Mouse (Mus musculus) liver, postnatal 0 days (tissue): Measurements from ENCODE around the gene Gm43552. TPM values are rescaled to one million over a fixed set of nuclear protein-coding genes. Genes with fewer than 3 reads are reported as not detected.

Experiments
- ATAC-seq: fragments of 200-750 bp; cut with Nextera tagmentation; 2 replicates; pipeline ENCODE4 v1.8.0; 2017; ENCODE audit warnings: mild to moderate bottlenecking, moderate library complexity
- DNase-seq: peaks from one replicate; pipeline ENCODE4 v3.0.0-alpha.2; 2016
- H3K27ac ChIP-seq: fragments of 300-500 bp; sonication (generic); 2 replicates; pipeline ENCODE4 v1.5.1; 2014; ENCODE audit warnings: antibody characterized with exemption, moderate library complexity, mild to moderate bottlenecking, low read depth
- H3K27me3 ChIP-seq: fragments of 300-500 bp; sonication (generic); 2 replicates; pipeline ENCODE4 v1.6.1; 2014; ENCODE audit warnings: low read length, control low read depth, mixed read lengths; ENCODE audit not compliant: insufficient read depth
- H3K36me3 ChIP-seq: fragments of 300-500 bp; sonication (generic); replicated peaks from 2 replicates; pipeline ENCODE4 v1.6.1; 2014; ENCODE audit warnings: mild to moderate bottlenecking, control low read depth, low read length, moderate library complexity, mixed read lengths; ENCODE audit not compliant: insufficient read depth
- H3K4me1 ChIP-seq: fragments of 300-500 bp; sonication (generic); 2 replicates; pipeline ENCODE4 v1.6.1; 2014; ENCODE audit warnings: antibody characterized with exemption, mild to moderate bottlenecking, control low read depth; ENCODE audit not compliant: insufficient read depth
- H3K4me2 ChIP-seq: fragments of 300-500 bp; sonication (generic); 2 replicates; pipeline ENCODE4 v1.6.1; 2014; ENCODE audit warnings: low read depth, mild to moderate bottlenecking, low read length, moderate library complexity, mixed read lengths
- H3K4me3 ChIP-seq: fragments of 300-500 bp; sonication (generic); 2 replicates; pipeline ENCODE4 v1.5.1; 2014; ENCODE audit warnings: low read depth, low read length
- H3K9ac ChIP-seq: fragments of 300-500 bp; sonication (generic); replicated peaks from 2 replicates; pipeline ENCODE4 v1.6.1; 2014; ENCODE audit warnings: mild to moderate bottlenecking, moderate library complexity
- H3K9me3 ChIP-seq: fragments of 300-500 bp; sonication (generic); 2 replicates; pipeline ENCODE4 v1.6.1; 2016; ENCODE audit warnings: mild to moderate bottlenecking, control low read depth, low read length, mixed read lengths
- CTCF ChIP-seq: sonication (generic); IDR thresholded peaks from 2 replicates; pipeline ENCODE4 v1.5.1; 2016; ENCODE audit warnings: antibody characterized with exemption, low read depth
- EP300 ChIP-seq: IDR thresholded peaks from 2 replicates; pipeline ENCODE4 v1.6.1; 2016; ENCODE audit warnings: antibody characterized with exemption, low read depth, mild to moderate bottlenecking
- WGBS: fragments of 180-500 bp; shearing (Covaris S2); extraction: QIAGEN DNeasy Blood & Tissue Kit; methylation state at CpG from one replicate; pipeline ENCODE4 v1.1.7; 2014; ENCODE audit not compliant: insufficient replicate concordance; 5-methylcytosine and 5-hydroxymethylcytosine counted together
- polyA plus RNA-seq: library from polyadenylated mRNA; unstranded; fragments of >200 nt; fragmentation: Nextera tagmentation; extraction: Ambion mirVana; gene quantifications from 2 replicates; pipeline ENCODE4 v1.2.1, GENCODE M21; 2015

Gm43552 gene
- polyA plus RNA-seq, 1 experiment from 2014 or later: not detected

DNA sequence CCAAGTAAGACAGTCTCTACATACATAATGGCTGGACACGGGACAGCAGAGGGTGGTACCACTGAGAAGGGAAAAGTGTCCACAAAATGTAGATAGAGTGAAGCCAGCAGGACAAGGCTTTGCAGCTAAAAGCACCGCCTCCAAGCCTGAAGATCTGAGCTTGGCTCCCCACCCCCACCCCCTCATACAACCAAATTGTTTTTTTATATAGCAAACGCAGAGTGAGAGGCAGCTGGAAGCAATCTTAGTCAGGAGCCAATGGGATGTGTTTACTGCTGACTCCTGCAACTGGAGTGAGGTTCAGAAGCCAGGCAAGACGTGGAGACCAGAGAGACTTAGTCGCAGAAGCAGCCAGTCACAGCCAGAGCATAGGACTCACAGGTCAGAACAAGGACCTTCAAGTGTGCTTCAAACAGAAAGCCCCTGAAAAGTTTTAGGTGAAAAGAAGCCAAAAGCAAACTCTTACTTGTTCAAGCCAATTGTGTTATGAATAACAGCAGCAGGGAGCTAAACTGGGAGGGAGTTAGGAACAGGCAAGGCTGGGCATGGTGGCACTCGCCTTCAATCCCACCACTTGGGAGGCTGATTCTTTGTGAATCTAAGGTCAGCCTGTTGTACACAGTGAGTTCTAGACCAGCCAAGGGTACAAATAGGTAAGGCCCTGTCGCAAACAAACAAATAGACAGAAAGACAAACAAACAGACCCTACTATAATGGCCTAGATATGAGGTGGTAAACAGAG, 35.4 kb downstream of the Gm43552 start:
- 78% methylated on average over 7 of the region's 7 CpGs for WGBS
- Histone ChIP-seq H3K27ac (no peak overlapping the region), H3K9ac (no peak overlapping the region), H3K4me2 (no peak overlapping the region), H3K4me3 (no peak overlapping the region), H3K36me3 (peaks cover 27% of the 10 kb centered on the region), H3K9me3 (no peaks in the 10 kb centered on the region), H3K4me1 (no peaks in the 10 kb centered on the region), H3K27me3 (no peaks in the 10 kb centered on the region)
- ATAC-seq (no peak), DNase-seq (no peak)
- no peak for TF ChIP-seq CTCF
- no peak for TF ChIP-seq EP300

DNA sequence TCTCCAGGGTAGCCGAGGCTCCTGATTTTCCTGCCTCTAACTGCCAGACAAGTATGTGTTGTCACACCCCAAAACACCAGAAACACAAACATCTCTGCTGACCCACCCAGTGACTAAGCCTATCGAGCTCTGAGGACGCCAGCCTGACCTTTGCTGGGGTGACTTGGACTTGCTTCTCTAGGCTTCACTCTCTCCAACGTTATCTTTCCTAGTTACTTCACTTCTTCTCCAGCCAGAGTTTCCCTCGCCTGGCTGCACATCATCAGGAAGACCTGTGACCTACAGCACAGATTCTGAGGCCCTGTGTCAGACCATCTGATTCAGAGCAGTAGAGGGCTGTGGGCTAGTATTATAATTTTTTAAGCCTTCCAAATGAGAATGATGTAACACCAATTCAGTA, 37.9 kb downstream of the Gm43552 start:
- Histone ChIP-seq H3K4me3 (no peak overlapping the region), H3K4me2 (no peak overlapping the region), H3K9me3 (no peaks in the 10 kb centered on the region), H3K27ac (no peak overlapping the region), H3K27me3 (no peaks in the 10 kb centered on the region), H3K9ac (no peak overlapping the region), H3K4me1 (no peaks in the 10 kb centered on the region), H3K36me3 (peaks cover 39% of the 10 kb centered on the region)
- ATAC-seq: no peak; the same call in 1 of the 2 replicates
- 58% methylated on average over 5 of the region's 5 CpGs for WGBS
- no peak for DNase-seq
- TF ChIP-seq CTCF (no peak), EP300 (no peak)

DNA sequence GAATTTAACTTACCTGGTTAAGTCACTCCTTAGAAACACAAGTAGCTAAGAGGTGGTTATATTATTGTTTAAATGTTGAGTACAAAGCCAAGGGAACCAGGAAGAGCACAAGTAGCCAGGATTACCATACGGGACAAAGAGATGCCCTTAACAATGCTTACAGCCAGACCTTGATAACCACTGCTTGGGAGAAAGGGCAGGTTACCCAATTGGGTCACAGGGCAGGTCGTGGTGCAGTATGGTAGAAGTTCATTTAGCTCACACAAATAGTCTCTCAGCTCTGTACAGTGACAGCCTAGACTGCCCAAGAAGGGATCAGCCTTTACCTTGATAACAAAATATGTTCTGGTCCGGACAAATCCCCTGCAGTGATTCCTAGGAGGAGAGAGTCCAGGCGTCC, 43.7 kb downstream of the Gm43552 start:
- no peaks in the 10 kb centered on the region for H3K4me1 ChIP-seq
- DNase-seq (no peak), ATAC-seq (no peak)
- no peak for TF ChIP-seq EP300
- no peak for TF ChIP-seq CTCF
- 71% methylated on average over 4 of the region's 4 CpGs for WGBS
- H3K36me3 ChIP-seq: peaks cover 34% of the 10 kb centered on the region
- H3K9ac ChIP-seq: no peak overlapping the region
- H3K27ac ChIP-seq: no peak overlapping the region
- no peaks in the 10 kb centered on the region for H3K27me3 ChIP-seq
- H3K9me3 ChIP-seq: no peaks in the 10 kb centered on the region
- no peak overlapping the region for H3K4me3 ChIP-seq
- no peak overlapping the region for H3K4me2 ChIP-seq

DNA sequence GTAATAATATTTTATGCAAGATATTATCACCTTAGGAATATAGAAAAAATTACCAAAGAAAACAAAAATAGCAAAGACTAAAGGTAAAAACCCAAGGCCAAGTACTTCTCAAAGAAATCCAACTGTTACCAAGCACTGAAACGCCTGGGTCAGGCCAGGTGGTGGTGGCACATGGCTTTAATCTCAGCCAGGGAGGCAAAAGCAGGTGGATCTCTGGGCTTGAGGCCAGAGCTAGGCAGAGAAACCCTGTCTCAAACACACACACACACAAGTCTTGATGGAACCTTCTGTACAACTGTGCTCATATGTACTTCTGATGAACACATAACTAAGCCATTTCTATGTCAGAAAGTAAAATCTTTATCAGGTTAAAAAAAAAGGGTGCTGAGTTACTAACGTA, 44.8 kb downstream of the Gm43552 start:
- 73% methylated on average over 2 of the region's 2 CpGs for WGBS

DNA sequence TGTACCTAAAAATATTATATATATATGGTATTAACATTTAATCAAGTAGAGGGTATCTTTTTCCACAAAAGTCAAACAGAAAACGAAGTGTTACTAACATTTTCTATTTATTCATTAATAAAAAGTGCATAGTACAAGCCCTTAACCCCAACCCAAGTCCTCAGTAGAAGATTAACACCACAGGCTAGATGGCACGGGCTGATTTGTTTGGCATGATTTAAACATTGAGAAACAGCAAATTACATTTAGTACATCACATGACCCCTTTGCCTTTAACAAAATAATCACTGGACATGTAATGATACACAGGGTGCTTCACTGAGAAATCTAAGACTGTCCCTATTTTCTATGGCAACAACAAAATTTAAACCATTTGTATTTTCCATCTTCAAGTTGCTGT, 45.9 kb downstream of the Gm43552 start:
- ATAC-seq (no peak), DNase-seq (no peak)
- no peak for TF ChIP-seq CTCF
- TF ChIP-seq EP300: no peak
- Histone ChIP-seq H3K27me3 (no peaks in the 10 kb centered on the region), H3K4me3 (no peak overlapping the region), H3K9me3 (no peaks in the 10 kb centered on the region), H3K4me1 (no peaks in the 10 kb centered on the region), H3K4me2 (no peak overlapping the region), H3K36me3 (peaks cover 29% of the 10 kb centered on the region), H3K9ac (no peak overlapping the region), H3K27ac (no peak overlapping the region)
- 70% methylated on average over 2 of the region's 2 CpGs for WGBS

More for the DNA sequence above, 44.8 kb downstream of the Gm43552 start:
- Histone ChIP-seq H3K4me2 (no peak overlapping the region), H3K36me3 (peaks cover 34% of the 10 kb centered on the region), H3K9me3 (no peaks in the 10 kb centered on the region), H3K9ac (no peak overlapping the region), H3K27me3 (no peaks in the 10 kb centered on the region), H3K4me3 (no peak overlapping the region), H3K4me1 (no peaks in the 10 kb centered on the region), H3K27ac (no peak overlapping the region)
- TF ChIP-seq EP300 (no peak), CTCF (no peak)
- ATAC-seq (no peak), DNase-seq (no peak)

DNA sequence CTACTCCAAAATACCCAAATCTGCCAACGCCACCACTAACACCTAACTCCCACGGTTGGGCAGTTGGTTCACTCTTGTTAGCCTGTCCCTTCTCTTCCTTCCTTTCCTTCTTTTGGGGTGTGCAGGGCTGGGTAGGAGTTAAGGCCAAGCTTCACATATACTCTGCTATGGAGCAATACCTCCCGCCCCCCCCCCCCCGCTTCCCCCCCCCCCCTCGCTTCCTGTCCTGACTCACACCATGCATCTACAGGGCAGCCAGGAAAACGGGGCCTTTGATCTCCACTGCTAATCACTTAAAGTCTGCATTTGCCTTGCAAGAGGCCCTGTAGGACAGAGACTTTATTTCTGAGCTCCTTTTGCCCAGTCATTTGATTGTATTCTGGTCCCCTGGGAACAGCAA, 47.7 kb downstream of the Gm43552 start:
- H3K36me3 ChIP-seq: peaks cover 17% of the 10 kb centered on the region
- H3K27me3 ChIP-seq: no peaks in the 10 kb centered on the region
- no peaks in the 10 kb centered on the region for H3K4me1 ChIP-seq
- 34% methylated on average over 3 of the region's 6 CpGs for WGBS
- H3K27ac ChIP-seq: no peak overlapping the region
- ATAC-seq: no peak
- no peaks in the 10 kb centered on the region for H3K9me3 ChIP-seq
- TF ChIP-seq CTCF (no peak), EP300 (no peak)
- no peak overlapping the region for H3K4me2 ChIP-seq
- peak; percentile 25 for DNase-seq
- H3K4me3 ChIP-seq: no peak overlapping the region
- no peak overlapping the region for H3K9ac ChIP-seq
